Mouse (Mus musculus) frontal cortex, adult (tissue): ENCODE measurements at regions not wholly inside any gene's neighbourhood (a gene's known extent, or its start where the extent isn't known, plus 50 kb on each side); places are given as distances from the start of the nearest gene placed in this dataset.

Experiments used
- ATAC-seq: cut with Nextera tagmentation; 2 replicates; pipeline ENCODE4 v1.9.2; 2017; ENCODE audit warnings: mild to moderate bottlenecking, moderate library complexity, mixed read lengths; ENCODE audit not compliant: low TSS enrichment

DNA sequence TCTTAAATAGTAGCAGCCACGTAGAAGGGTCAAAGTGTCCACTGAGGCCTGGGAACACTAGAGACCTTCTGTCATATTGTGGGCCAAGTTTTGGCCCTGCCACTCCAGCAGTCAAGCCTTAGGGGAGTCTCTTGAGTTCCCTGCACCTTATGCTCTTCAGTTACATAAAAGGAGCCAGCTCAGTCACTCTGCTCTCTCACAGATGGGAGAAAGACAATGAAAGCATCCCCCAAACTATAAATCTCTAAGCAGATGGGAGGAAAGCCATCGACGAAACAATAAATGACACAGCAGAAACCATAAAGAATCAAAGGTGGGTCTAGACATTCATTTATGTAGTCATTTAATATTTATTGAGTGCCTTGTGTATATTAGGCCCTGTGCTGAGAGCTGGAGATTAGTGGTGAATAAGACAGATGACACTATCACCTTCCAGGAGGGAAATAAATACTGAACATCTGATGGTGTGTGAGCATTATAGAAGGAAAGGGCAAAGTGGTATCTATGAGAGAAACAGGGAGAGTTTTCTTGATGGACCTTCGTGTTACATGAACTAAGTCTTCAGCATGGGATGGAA lies 137.5 kb upstream of the Synpr start:
- ATAC-seq = no peak

DNA sequence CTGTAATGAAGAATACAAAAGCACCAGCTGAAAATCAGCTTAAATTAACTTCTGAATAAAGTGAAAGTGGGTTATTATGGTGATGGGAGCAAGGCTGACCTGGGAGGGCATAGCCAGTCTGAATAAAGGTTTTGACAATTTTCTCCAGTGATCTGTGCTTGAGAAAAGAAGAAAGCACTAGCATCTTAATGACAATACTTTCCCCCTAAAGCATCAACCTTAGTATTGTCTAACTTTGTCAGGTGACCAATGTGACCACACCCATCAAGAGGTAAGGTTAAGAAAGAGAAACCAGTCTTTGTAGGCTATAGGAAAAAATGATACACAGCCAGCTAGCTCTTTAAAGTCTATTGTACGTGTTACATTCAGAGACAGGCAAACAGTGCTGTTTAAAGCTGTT lies 135.0 kb upstream of the Synpr start:
- no peak for ATAC-seq

DNA sequence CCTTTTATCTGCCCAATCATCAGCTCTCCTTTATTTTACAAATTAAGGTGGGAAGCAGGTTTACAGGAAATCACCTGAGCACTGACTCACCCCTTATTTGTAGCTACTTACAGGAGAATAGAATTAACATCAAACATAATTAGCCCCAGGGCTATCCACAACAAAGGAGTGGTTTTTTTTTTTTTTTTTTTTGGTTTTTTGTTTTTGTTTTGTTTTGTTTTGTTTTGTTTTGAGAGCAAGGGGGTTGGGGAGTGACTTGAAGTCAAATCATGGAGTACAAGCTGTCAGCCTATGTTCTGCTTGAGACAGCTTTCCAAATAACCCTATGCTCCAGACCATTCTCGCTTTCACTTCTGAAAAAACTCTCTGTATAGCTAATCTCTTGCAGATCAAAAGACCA lies 132.9 kb upstream of the Synpr start:
- ATAC-seq = no peak

DNA sequence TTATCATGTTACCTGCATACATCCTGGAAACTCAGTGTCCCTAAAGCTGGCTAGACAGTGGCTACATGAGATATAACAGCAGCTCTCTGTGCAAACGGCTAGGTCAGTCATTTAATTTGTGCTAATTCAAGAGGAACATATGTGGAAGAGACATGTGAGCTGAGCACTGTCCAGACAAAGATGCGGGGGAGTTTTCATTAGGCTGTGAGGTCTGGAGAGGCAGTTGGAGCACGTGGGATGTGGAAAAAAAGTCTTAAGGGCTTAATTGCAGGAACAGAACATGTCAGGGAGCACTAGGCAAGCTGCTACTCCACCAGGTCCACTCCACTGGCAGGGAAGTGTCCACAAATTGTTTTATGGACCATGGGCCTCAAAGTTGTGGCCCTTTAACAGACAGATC lies 108.4 kb upstream of the Synpr start:
- ATAC-seq = no peak

DNA sequence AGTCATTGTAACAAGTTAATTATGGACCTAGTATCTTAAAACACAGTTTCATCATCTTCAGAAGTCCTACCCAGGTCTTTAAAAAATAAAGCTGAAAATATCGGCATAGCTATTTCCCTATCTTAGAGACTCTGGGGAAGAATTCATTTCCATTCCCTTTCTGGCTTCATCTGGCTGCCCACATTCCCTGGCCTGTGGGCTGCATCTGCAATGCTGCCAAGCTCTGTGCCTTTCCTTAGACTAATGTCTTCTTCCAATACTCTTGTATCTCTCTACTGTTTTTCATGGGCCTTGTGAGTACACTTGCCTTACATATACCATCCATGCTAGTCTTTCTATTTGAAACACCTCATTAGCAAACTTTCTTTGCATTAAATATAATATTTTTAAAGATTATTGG lies 106.7 kb upstream of the Synpr start:
- peak; percentile 99 for ATAC-seq

DNA sequence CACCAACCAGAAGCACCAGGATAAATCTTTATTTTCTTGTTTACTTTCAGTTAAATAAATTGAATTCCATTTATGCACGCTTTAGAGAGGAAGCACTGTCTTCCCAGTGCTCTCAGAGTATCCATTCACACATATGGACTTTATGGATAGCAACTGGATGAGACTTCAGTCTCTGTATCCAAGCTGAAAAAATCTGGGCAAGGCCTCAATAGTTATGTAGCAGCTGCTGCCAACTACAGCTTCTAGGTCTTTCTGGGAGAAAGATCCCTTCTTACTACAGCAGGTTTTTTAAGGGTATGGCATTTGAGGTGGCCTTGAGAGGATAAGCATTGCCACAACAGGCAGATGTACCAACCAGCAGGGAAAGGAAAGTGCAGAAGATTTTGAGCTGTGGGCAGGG lies 93.8 kb upstream of the Synpr start:
- peak; percentile 52 for ATAC-seq

DNA sequence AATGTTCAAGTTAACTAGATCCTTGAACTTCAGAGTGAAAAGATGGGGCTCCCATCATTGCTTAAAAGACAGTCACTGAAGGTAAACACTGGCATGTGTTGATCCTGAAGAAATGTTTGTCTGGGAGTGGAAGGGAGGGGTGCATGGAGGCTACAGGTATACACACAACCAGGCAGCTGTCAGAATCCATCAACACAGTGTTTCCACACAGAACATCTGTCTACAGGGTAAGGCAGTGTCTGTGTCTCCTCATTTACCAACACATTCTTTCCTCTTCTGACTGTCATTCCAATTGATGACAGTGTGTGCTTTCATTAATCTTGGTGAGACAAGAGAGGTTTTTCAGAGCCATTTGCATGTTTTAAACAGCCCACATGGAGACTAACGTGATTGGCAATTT lies 91.8 kb upstream of the Synpr start:
- ATAC-seq = no peak

DNA sequence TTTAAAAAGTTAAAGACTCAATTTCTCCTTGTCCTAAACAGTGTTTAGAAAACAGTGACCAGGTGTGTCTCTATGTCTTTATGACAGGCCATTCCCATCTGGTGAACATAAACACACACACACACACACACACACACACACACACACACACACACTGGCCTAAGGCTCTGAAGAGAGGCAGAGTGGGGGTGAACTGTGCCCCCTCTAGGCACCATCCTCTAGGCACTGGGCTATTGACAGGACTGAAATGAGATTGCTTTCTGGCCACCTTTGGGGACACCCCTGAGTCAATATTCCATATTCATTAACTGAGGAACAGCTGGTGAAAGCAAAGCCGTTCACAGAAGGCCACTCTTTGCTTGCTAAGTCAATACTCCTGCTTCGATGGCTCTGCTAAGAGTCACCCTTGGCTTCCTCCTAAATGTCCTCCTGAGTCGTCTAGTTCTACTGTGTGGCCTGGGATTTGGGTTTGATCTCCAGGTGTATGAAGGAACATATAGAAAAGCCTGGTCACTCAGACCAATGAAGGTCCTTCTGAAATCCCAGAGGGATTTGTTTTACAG lies 87.2 kb upstream of the Synpr start:
- ATAC-seq = no peak

DNA sequence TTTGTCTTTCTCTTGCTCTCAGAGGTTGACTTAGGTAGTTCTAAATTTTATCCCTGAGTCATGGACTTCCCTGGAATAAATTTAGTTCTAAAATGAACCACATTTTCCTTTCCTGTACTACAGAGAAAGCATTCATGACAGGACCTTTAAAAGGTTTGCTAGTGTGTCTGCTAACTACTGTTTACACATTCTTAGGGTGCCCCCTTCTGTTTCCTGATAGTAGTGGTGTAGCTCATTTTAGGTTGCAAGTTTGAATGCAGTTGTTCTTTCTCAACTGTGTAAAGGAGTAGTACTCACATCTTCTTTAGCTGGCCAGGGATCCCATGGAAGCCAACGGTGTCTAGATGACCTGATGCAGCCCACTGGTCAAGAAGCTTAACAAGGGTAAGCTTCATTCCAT lies 86.1 kb upstream of the Synpr start:
- ATAC-seq = peak; percentile 99

DNA sequence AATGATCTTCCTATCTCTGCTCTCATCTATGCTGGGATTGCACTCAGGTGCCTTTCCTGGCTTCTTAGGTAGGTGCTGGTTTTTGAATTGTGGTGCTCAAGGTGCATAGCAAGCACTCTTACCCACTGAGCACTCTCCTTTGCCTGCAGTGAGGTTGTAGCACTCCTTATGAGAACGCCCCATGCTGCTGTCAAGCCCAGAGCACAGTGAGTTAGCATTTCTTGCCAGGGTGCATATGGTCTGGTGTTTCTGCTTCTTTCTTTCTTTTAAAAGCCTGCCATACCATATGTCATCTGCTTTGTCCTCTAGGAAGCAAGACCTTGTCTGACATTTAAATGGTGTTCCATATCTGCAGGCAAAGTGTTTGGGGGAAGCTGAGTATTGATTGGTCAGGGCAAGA lies 71.9 kb upstream of the Synpr start:
- no peak for ATAC-seq
